Mouse (Mus musculus) thymus, adult 2 months (tissue): ENCODE measurements around the gene Pcsk4. TPM values are rescaled to one million over a fixed set of nuclear protein-coding genes. Genes with fewer than 3 reads are reported as not detected.

ENCODE experiments used
- DNase-seq: peaks from one replicate; pipeline ENCODE4 v3.0.0; 2021
- H3K27ac ChIP-seq: fragments of 200-500 bp; 2 replicates; pipeline ENCODE4 v1.5.1; 2012; ENCODE audit warnings: low read length, control low read depth; ENCODE audit not compliant: control insufficient read depth, insufficient read depth
- H3K27me3 ChIP-seq: fragments of 200-500 bp; 2 replicates; pipeline ENCODE4 v1.6.1; 2012; ENCODE audit warnings: mild to moderate bottlenecking, low read length, moderate library complexity, mixed read lengths; ENCODE audit not compliant: control insufficient read depth, insufficient read depth
- H3K36me3 ChIP-seq: fragments of 200-500 bp; 2 replicates; pipeline ENCODE4 v1.6.1; 2012; ENCODE audit warnings: mild to moderate bottlenecking, low read length, moderate library complexity; ENCODE audit not compliant: control insufficient read depth, insufficient read depth
- H3K4me1 ChIP-seq: fragments of 200-500 bp; replicated peaks from 2 replicates; pipeline ENCODE4 v1.6.1; 2012; ENCODE audit warnings: low read length; ENCODE audit not compliant: control insufficient read depth, insufficient read depth
- H3K4me3 ChIP-seq: fragments of 200-500 bp; 2 replicates; pipeline ENCODE4 v1.5.1; 2012; ENCODE audit warnings: mild to moderate bottlenecking, low read length, control low read depth, moderate library complexity; ENCODE audit not compliant: control insufficient read depth, insufficient read depth
- CTCF ChIP-seq: fragments of 200-500 bp; IDR thresholded peaks from 2 replicates; pipeline ENCODE4 v1.5.1; 2012; ENCODE audit warnings: mild to moderate bottlenecking, control low read depth, low read length, moderate library complexity, borderline replicate concordance; ENCODE audit not compliant: control insufficient read depth, poor library complexity, insufficient read depth; ENCODE audit errors: extremely low read depth
- POLR2A ChIP-seq: fragments of 200-500 bp; IDR thresholded peaks from 2 replicates; pipeline ENCODE4 v1.6.1; 2012; ENCODE audit warnings: mild to moderate bottlenecking, low read length, control low read depth, moderate library complexity; ENCODE audit not compliant: control insufficient read depth, poor library complexity, insufficient read depth; ENCODE audit errors: extremely low read depth
- WGBS: fragments of 180-500 bp; shearing (Covaris S2); methylation state at CpG from one replicate; pipeline ENCODE4 v1.1.7; 2018; 5-methylcytosine and 5-hydroxymethylcytosine counted together
- polyA plus RNA-seq: library from polyadenylated mRNA; depleted of rRNA; stranded (reverse); fragments of >200 nt; gene quantifications from 2 replicates; pipeline ENCODE4 v1.2.3, GENCODE M21; 2012

The Pcsk4 gene
- polyA plus RNA-seq, 1 experiment: 11.7 TPM

DNA sequence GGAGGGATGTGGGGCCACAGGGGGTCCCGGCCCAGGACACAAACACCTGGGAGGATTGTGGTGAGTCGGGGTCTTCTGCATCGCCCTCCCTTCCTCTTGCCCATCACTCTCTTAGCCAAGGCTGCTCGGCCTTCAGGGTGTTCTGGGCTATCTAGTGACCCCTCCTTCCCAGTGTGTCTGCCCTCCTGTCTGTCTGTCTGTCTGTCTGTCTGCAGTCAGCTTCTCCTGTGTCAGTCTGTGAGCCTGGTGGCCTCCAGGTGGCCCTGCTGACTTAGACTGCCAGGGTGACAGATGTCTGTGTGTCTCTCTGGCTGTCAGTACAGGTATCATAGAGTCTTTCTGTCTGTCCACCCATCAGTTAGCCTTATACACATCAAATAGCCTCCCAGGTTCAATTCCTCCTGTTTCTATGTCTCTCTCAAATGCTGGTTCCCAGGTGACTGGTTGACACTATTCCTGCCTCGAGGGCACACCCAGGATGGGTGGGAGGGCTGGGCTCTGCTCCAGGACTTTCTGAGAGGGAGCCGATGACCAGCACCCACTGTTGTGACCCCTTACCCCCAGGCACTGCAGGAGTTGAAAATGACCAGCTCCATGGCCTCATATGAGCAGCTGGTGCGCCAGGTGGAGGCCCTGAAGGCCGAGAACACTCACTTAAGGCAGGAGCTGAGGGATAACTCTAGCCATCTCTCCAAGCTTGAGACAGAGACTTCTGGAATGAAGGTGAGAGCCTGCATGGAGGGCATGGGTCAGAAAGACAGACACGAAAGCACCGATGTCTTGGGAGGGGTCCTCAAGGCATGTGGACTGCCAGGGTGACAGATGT lies 27.8 kb downstream of the Pcsk4 start:
- TF ChIP-seq POLR2A (no peak), CTCF (no peak)
- no peak overlapping the region for H3K4me3 ChIP-seq
- WGBS: 87% methylated on average over 10 of the region's 10 CpGs
- 0 out of 2 replicates have a peak, but pooled peaks cover 3% of the 10 kb centered on the region for H3K4me1 ChIP-seq
- H3K27me3 ChIP-seq: peaks cover 12% of the 10 kb centered on the region; the same call in 1 of the 2 replicates
- no peak for DNase-seq
- H3K27ac ChIP-seq: no peak overlapping the region
- H3K36me3 ChIP-seq: no peaks in the 10 kb centered on the region

DNA sequence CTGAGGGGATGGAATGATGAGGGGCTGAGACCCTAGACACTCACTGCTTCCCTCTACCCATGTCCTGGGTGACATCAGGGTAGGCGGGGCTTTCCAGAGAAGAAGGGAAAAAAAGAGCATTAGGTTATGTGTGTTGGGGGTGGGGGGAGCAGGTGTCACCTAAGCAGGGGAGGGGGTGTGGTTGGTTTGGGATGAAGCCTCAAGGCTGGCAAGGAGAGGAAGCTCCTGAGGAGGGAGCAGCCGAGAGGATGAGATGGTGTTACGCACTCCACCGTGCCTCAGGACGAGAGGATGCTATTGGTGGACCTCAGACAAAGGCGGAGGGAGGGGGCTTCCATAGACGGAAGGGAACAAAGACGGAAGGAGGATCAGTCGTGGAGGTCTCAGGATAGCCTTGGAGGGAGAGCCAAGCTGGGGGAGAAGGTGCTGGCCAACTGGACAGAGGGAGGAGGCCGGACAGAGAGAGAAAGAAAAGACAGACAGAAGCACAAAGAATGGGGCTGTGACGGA lies 28.6 kb downstream of the Pcsk4 start:
- H3K4me1 ChIP-seq: peaks cover 7% of the 10 kb centered on the region
- peaks cover 12% of the 10 kb centered on the region; the same call in 1 of the 2 replicates for H3K27me3 ChIP-seq
- no peak for TF ChIP-seq POLR2A
- no peak for TF ChIP-seq CTCF
- no peaks in the 10 kb centered on the region for H3K36me3 ChIP-seq
- H3K27ac ChIP-seq: no peak overlapping the region
- WGBS: 50% methylated on average over 11 of the region's 11 CpGs
- no peak overlapping the region for H3K4me3 ChIP-seq
- DNase-seq: no peak

DNA sequence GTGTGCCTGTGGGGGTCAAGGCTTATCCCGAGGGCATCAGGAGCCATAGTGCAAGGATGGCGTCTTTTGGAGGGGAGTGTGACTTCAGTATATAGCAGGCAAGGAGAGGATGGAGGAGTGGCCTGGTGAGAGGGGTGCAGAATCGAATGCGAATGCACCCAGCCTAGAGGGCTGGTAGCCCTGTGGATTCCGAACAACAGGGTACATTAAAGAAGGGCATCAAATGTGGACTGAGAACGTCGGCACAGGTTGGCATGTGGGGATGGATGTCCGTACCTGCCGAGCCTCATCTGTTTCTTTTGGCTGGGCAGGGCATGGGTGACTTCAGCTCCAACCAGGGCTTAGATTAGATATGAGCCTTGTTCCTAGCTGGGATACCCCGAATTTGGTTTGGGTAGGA lies 29.5 kb downstream of the Pcsk4 start:
- Histone ChIP-seq H3K27me3 (peaks cover 12% of the 10 kb centered on the region; the same call in 1 of the 2 replicates), H3K27ac (no peak overlapping the region), H3K36me3 (no peaks in the 10 kb centered on the region), H3K4me3 (no peak overlapping the region), H3K4me1 (peaks cover 5% of the 10 kb centered on the region)
- DNase-seq: no peak
- 64% methylated on average over 10 of the region's 10 CpGs for WGBS
- TF ChIP-seq CTCF (no peak), POLR2A (no peak)

DNA sequence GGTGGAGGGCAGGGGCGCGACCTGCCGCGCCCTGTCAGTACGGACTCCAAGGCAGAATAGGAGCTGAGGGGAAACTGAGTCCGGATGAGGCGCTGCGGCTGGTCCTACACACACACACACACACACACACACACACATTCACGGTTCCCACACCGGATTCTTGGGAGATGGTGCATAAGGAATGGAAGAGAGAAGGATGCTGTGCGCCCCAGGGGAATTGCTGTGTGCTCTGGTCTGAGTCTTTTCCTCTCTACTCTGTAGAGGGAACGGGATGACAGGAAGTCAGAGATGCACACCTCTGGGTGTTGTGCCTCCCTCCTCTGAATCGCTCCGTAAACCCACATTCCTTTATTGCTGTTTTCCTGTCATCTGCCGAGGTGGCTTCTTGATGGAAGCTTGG lies 30.0 kb downstream of the Pcsk4 start:
- DNase-seq: no peak
- 23% methylated on average over 15 of the region's 15 CpGs for WGBS
- Histone ChIP-seq H3K27ac (no peak overlapping the region), H3K4me3 (no peak overlapping the region), H3K4me1 (peaks cover 4% of the 10 kb centered on the region), H3K36me3 (peaks cover 5% of the 10 kb centered on the region), H3K27me3 (peaks cover 10% of the 10 kb centered on the region; the same call in 1 of the 2 replicates)
- TF ChIP-seq POLR2A: no peak
- TF ChIP-seq CTCF: no peak

DNA sequence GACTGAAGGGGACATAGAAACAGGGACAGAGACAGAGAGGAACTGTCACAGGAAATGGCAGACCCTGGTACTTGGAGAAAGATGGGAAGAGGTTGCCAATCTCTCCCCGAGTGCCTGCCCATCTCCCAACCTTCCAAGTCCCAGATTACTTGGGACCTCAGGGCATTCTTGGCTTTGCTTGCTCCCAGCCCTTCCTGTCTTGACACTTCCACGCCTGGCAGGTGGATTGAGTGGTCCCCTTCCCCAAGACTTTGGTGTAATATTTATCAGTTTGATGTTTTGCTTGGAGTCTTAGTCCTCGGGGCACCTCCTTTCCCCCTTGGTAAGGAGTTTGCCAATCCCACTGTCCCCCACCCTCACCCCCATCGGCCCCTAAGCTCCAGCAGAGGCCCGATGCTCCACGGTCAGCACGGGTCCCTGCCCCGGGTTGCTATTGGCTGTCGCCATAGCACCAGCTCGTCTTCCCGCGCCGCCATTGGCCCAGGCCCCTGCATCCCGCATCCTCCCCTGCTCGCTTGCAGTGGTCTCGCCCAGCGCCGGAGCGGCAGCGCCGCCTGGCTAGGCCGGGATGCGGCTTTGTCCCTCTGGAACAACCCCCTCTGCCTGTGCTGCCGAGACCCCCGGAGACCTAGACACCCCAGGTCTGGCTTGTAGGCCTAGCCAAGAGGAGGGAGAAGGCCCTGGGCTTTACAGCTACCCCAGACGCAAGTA lies 30.6 kb downstream of the Pcsk4 start:
- no peak for TF ChIP-seq POLR2A
- no peak for TF ChIP-seq CTCF
- no peak overlapping the region for H3K4me3 ChIP-seq
- WGBS: 18% methylated on average over 26 of the region's 26 CpGs

DNA sequence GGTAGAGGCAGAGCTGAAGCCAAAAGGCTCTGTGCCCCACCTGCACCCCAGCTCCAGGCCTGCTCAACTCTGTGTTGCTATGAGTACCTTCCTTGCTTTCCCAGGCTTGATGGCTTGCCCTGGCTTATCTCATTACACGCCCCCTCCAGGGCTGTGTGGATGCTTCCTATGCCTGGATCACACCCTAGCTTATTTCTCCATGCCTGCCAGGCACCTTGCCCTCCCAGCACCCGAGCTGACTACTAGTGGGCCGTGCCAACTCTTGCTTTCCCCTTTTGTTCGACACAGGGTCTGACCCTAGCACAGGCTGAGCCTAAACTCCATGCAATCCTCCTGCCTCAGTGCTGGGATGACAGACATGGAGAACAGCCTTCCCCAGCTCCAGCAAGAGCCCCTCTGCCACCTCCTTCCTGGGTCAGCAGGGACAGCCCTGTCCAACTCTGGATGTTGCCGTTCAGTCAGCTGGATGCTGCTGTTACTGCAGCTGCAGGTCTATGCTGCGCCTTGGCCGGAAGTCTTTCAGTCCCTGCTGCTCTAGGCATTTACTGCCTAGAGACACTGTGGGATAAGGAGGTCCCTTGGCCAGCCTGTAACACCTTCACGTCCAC lies 31.7 kb downstream of the Pcsk4 start:
- Histone ChIP-seq H3K4me1 (peaks cover 13% of the 10 kb centered on the region), H3K4me3 (no peak overlapping the region), H3K36me3 (peaks cover 14% of the 10 kb centered on the region), H3K27ac (no peak overlapping the region), H3K27me3 (peaks cover 10% of the 10 kb centered on the region; the same call in 1 of the 2 replicates)
- TF ChIP-seq POLR2A (no peak), CTCF (no peak)
- WGBS: 74% methylated on average over 8 of the region's 8 CpGs
- DNase-seq: no peak

More for the DNA sequence above, 30.6 kb downstream of the Pcsk4 start:
- Histone ChIP-seq H3K27me3 (peaks cover 10% of the 10 kb centered on the region; the same call in 1 of the 2 replicates), H3K4me1 (peaks cover 4% of the 10 kb centered on the region), H3K27ac (no peak overlapping the region), H3K36me3 (peaks cover 11% of the 10 kb centered on the region)
- no peak for DNase-seq
